Mouse (Mus musculus) intestine, embryonic 14.5 days (tissue): Measurements from ENCODE around the gene Minpp1. TPM values are rescaled to one million over a fixed set of nuclear protein-coding genes. Genes with fewer than 3 reads are reported as not detected.

Experiments
- polyA plus RNA-seq: library from polyadenylated mRNA; unstranded; fragments of >200 nt; fragmentation: Nextera tagmentation; extraction: Ambion mirVana; gene quantifications from 2 replicates; pipeline ENCODE4 v1.2.1, GENCODE M21; 2014

The Minpp1 gene
- polyA plus RNA-seq, 1 experiment from 2014 or later: 63.1 TPM

Other genes with a start within 250 kb of the Minpp1 start
- 37.5 and 38.2 TPM in 2 replicates for gene Sgms1, start 96.1 kb upstream of the Minpp1 start, polyA plus RNA-seq
- gene Rpl9-ps6, start 19.2 kb upstream of the Minpp1 start, polyA plus RNA-seq: 131 and 152 TPM in 2 replicates
- gene Papss2, start 110.0 kb downstream of the Minpp1 start, polyA plus RNA-seq: 6.0 and 6.4 TPM in 2 replicates